In the genomic region with DNA sequence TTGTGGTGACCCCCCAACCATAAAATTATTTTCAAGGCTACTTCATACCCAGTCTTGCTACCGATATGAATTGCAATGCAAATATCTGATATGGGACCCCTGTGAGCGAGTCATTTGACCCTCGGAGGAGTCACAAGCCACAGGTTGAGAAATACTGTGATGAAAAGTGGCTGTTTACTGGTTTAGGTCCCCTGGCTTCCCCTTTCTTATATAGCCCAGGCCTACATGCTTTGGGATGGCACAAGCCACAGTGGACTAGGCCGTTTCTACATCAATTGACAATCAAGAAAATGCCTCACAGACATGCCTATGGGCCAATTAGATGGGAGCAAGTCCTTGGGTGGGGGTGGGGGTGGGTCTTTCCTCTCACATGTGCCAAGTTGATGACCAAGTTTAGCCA, we compare ENCODE assay signal across 19 mouse cellular contexts.
"Had no signal": no experiment of that assay in that cellular context is flagged by ENCODE, and none has a peak within 500 bp of the region (broad histone marks: within the 10 kb centered on the region; RNA-seq: fewer than 3 reads in every experiment).

No protein-coding gene starts in this region.

- H3K27ac ChIP-seq: lung, embryonic 15.5 days; macrophage; midbrain, embryonic 13.5 days; midbrain, embryonic 15.5 days; neural tube, embryonic 12.5 days had no signal

- H3K36me3 ChIP-seq: lung, embryonic 15.5 days; midbrain, embryonic 13.5 days; midbrain, embryonic 15.5 days; neural tube, embryonic 12.5 days had no signal

- ATAC-seq: liver, postnatal 0 days; lung, postnatal 0 days; midbrain, embryonic 13.5 days; midbrain, embryonic 15.5 days had no signal

- H3K27me3 ChIP-seq: lung, embryonic 15.5 days; midbrain, embryonic 13.5 days; midbrain, embryonic 15.5 days; neural tube, embryonic 12.5 days had no signal

- H3K4me3 ChIP-seq: lung, embryonic 15.5 days; megakaryocyte, embryonic 14.5 days; midbrain, embryonic 13.5 days; midbrain, embryonic 15.5 days; neural tube, embryonic 12.5 days had no signal

- H3K9me3 ChIP-seq: lung, embryonic 15.5 days; megakaryocyte, embryonic 14.5 days; midbrain, embryonic 13.5 days; midbrain, embryonic 15.5 days; neural tube, embryonic 12.5 days had no signal

- DNase-seq: liver, postnatal 0 days; lung, adult 2 months; lung, postnatal 14 days; lung, postnatal 36 days; retina, postnatal 1 day; right cerebral cortex, adult 18-20 months; right cerebral cortex, postnatal 25 days; right cerebral cortex, postnatal 4 days; spleen, adult 18-20 months; thymus, adult 18-20 months; thymus, postnatal 14 days; thymus, postnatal 36 days had no signal

- H3K4me1 ChIP-seq: lung, embryonic 15.5 days; midbrain, embryonic 13.5 days; midbrain, embryonic 15.5 days had no signal
